Mouse (Mus musculus) hindbrain, embryonic 10.5 days (tissue): Measurements from ENCODE around the gene Gm21943. TPM values are rescaled to one million over a fixed set of nuclear protein-coding genes. Genes with fewer than 3 reads are reported as not detected.
"Not testable (repeated sequence)": the region's sequence is repeated elsewhere in the genome, so short reads cannot be mapped to it uniquely, and the experiment has no call there.

Experiments used
- DNase-seq: peaks from one replicate; pipeline ENCODE4 v3.0.0-alpha.2; 2017; ENCODE audit warnings: low spot score
- H3K27ac ChIP-seq: fragments of 300-500 bp; sonication (generic); 2 replicates; pipeline ENCODE4 v1.5.1; 2016; ENCODE audit warnings: mild to moderate bottlenecking, moderate library complexity
- H3K27me3 ChIP-seq: fragments of 300-500 bp; sonication (generic); 2 replicates; pipeline ENCODE4 v1.6.1; 2016; ENCODE audit warnings: mild to moderate bottlenecking; ENCODE audit not compliant: poor library complexity, insufficient read depth, severe bottlenecking
- H3K36me3 ChIP-seq: fragments of 300-500 bp; sonication (generic); 2 replicates; pipeline ENCODE4 v1.6.1; 2016; ENCODE audit warnings: mild to moderate bottlenecking, moderate library complexity
- H3K4me1 ChIP-seq: fragments of 300-500 bp; sonication (generic); replicated peaks from 2 replicates; pipeline ENCODE4 v1.6.1; 2016; ENCODE audit warnings: mild to moderate bottlenecking
- H3K4me3 ChIP-seq: fragments of 300-500 bp; sonication (generic); 2 replicates; pipeline ENCODE4 v1.5.1; 2016; ENCODE audit warnings: mild to moderate bottlenecking, moderate library complexity
- H3K9me3 ChIP-seq: fragments of 300-500 bp; sonication (generic); 2 replicates; pipeline ENCODE4 v1.6.1; 2016; ENCODE audit warnings: mild to moderate bottlenecking, moderate library complexity
- WGBS: fragments of 180-500 bp; shearing (Covaris S2); methylation state at CpG from one replicate; pipeline ENCODE4 v1.1.7; 2016; 5-methylcytosine and 5-hydroxymethylcytosine counted together
- polyA plus RNA-seq: library from polyadenylated mRNA; unstranded; fragments of >200 nt; fragmentation: Nextera tagmentation; extraction: Ambion mirVana; gene quantifications from 2 replicates; pipeline ENCODE4 v1.2.1, GENCODE M21; 2016

Gene Gm21943
- not detected in 2 replicates for polyA plus RNA-seq

- not testable (repeated sequence) for DNase-seq, H3K9me3 ChIP-seq, H3K27me3 ChIP-seq, H3K4me1 ChIP-seq, H3K27ac ChIP-seq, H3K36me3 ChIP-seq, H3K4me3 ChIP-seq
- WGBS, result no CpG with 5 or more reads among the region's 4 CpGs
Observed at GRCm38 (mm10) chrY:57533644-57534043, at the start of gene Gm21943. Gm21943 (minus strand) TSS chrY:57533744.

Other genes starting within 250 kb of the Gm21943 start
- not detected in 2 replicates for gene Gm28961, start 172.0 kb upstream of the Gm21943 start, polyA plus RNA-seq